Mouse (Mus musculus) effector memory CD4-positive, alpha-beta T cell, adult 5 months (primary cell): Measurements from ENCODE around the gene Cdk18. TPM values are rescaled to one million over a fixed set of nuclear protein-coding genes. Genes with fewer than 3 reads are reported as not detected.

ENCODE experiments used
- polyA plus RNA-seq: library from polyadenylated mRNA; unstranded; fragments of 100-300 nt; shearing (Covaris generic); gene quantifications from one replicate; pipeline ENCODE4 v1.2.1, GENCODE M21; 2017

The Cdk18 gene
- not detected for polyA plus RNA-seq

GRCm38 (mm10) chr1:132139416-132139864 is at the start of gene Cdk18:
Cdk18 (minus strand) TSS chr1:132139684.

GRCm38 (mm10) chr1:132067261-132068255 is 71.9 kb downstream of the Cdk18 start, which contains the start of gene Mfsd4a:
Mfsd4a (minus strand) TSS chr1:132068062.

Other genes with a start within 250 kb of the Cdk18 start
- 55.3 TPM for gene Nucks1, start 229.2 kb downstream of the Cdk18 start, polyA plus RNA-seq
- gene Slc45a3, start 176.7 kb downstream of the Cdk18 start, polyA plus RNA-seq: 0.15 TPM
- 129 TPM for gene Elk4, start 132.1 kb downstream of the Cdk18 start, polyA plus RNA-seq
- 71.5 TPM for gene Mfsd4a, start 71.6 kb downstream of the Cdk18 start, polyA plus RNA-seq
- gene Lemd1, start 51.7 kb upstream of the Cdk18 start, polyA plus RNA-seq: not detected
- gene AC124108.1, start 51.8 kb upstream of the Cdk18 start, polyA plus RNA-seq: not detected
- not detected for gene Gm10188, start 90.1 kb upstream of the Cdk18 start, polyA plus RNA-seq
- gene Klhdc8a, start 158.9 kb upstream of the Cdk18 start, polyA plus RNA-seq: not detected
- 1.4 TPM for gene Nuak2, start 176.4 kb upstream of the Cdk18 start, polyA plus RNA-seq